Mouse (Mus musculus): ENCODE results near the gene Il4i1.

DNA sequence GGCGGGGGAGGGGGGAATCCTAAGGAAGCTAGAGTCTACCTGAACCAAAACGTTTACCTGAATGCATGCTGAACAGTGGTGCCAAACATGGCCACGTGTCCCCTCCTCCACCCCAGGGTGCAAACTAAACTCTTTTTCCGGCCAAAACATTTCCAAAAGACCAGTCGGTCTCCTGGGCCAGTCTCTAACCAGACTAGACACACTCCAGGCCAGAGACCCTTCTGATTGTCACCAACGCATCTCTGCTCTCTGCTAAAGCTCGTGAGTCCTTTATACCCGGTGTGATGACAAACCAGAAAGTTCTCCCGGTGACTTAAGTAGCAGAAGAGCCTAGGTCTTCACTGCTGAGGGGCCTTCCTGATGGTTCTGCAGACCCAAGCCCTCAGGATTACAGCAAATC, 51.6 kb downstream of the Il4i1 start:
- TF ChIP-seq CTCF (IDR thresholded peaks at IDR 0.05; ENCODE audit: low read depth), result no peak
- no peak for TF ChIP-seq EP300 (IDR thresholded peaks at IDR 0.05; ENCODE audit: low read depth)
